Mouse (Mus musculus) cerebellum, adult 2 months (tissue): Measurements from ENCODE around the gene U2af1.

Source experiments
- CTCF ChIP-seq: fragments of 200-500 bp; IDR thresholded peaks from 2 replicates; pipeline ENCODE4 v1.5.1; 2011; ENCODE audit warnings: low read depth, mild to moderate bottlenecking, control low read depth, low read length, moderate library complexity, borderline replicate concordance; ENCODE audit not compliant: insufficient read depth
- POLR2A ChIP-seq: fragments of 200-500 bp; IDR thresholded peaks from 2 replicates; pipeline ENCODE4 v1.6.1; 2011; ENCODE audit warnings: low read length, control low read depth, borderline replicate concordance; ENCODE audit not compliant: insufficient read depth

- TF ChIP-seq CTCF (no peak), POLR2A (no peak)
Measured at GRCm38 (mm10) chr17:31670163-31670562, 11.5 kb upstream of the U2af1 start.
